Mouse (Mus musculus) MEL (cell line): ENCODE data around the gene Slc25a21. TPM values are rescaled to one million over a fixed set of nuclear protein-coding genes. Genes with fewer than 3 reads are reported as not detected.

Source experiments
- DNase-seq: peaks from one replicate; pipeline ENCODE4 v3.0.0; 2011; ENCODE audit warnings: low read depth, low spot score
- H3K27ac ChIP-seq: 2 replicates; pipeline ENCODE4 v1.5.1; 2012; ENCODE audit warnings: low read depth, mild to moderate bottlenecking, control low read depth, low read length, moderate library complexity; ENCODE audit not compliant: control insufficient read depth
- H3K27me3 ChIP-seq, 2 experiments: fragments of 150-350 bp in 1 of 2; sonication (generic) in 1 of 2; 2 replicates each; pipeline ENCODE4 v1.6.1; 2012; ENCODE audit warnings: low read length in 2 of 2, mild to moderate bottlenecking in 2 of 2, improper control_type of control experiment in 1 of 2, moderate library complexity in 1 of 2; ENCODE audit not compliant: insufficient read depth in 2 of 2, control insufficient read depth in 1 of 2
- H3K36me3 ChIP-seq, 2 experiments: 2 replicates each; pipeline ENCODE4 v1.6.1; 2012 to 2014; ENCODE audit warnings: low read length in 2 of 2, improper control_type of control experiment in 1 of 2, inconsistent platforms in 1 of 2, mild to moderate bottlenecking in 1 of 2; ENCODE audit not compliant: insufficient read depth in 2 of 2, control insufficient read depth in 1 of 2
- H3K4me1 ChIP-seq, 2 experiments: fragments of 150-350 bp in 1 of 2; sonication (generic) in 1 of 2; 2 replicates each; pipeline ENCODE4 v1.6.1; 2012; ENCODE audit warnings: low read length in 2 of 2, improper control_type of control experiment in 1 of 2, mild to moderate bottlenecking in 1 of 2; ENCODE audit not compliant: insufficient read depth in 2 of 2, control insufficient read depth in 1 of 2
- H3K4me3 ChIP-seq, 2 experiments: fragments of 150-350 bp in 1 of 2; sonication (generic) in 1 of 2; 2 replicates each; pipeline ENCODE4 v1.5.1; 2012; ENCODE audit warnings: low read depth in 2 of 2, low read length in 2 of 2, mild to moderate bottlenecking in 2 of 2, moderate library complexity in 2 of 2, control low read depth in 1 of 2, improper control_type of control experiment in 1 of 2; ENCODE audit not compliant: control insufficient read depth in 1 of 2, insufficient read depth in 1 of 2
- H3K79me2 ChIP-seq: 2 replicates; pipeline ENCODE4 v1.6.1; 2012; ENCODE audit warnings: mild to moderate bottlenecking, low read length, moderate library complexity; ENCODE audit not compliant: control insufficient read depth, poor library complexity, insufficient read depth
- H3K9ac ChIP-seq: 2 replicates; pipeline ENCODE4 v1.6.1; 2012; ENCODE audit warnings: low read depth, mild to moderate bottlenecking, control low read depth, low read length, moderate library complexity; ENCODE audit not compliant: control insufficient read depth, poor library complexity, severe bottlenecking
- H3K9me3 ChIP-seq: fragments of 150-350 bp; sonication (generic); replicated peaks from 2 replicates; pipeline ENCODE4 v1.6.1; 2012; ENCODE audit warnings: mild to moderate bottlenecking, low read length, improper control_type of control experiment, moderate library complexity; ENCODE audit not compliant: insufficient read depth
- CTCF ChIP-seq, 3 experiments: IDR thresholded peaks in 2 of 3; conservative IDR thresholded peaks in 1 of 3; 2 replicates each; pipeline ENCODE4 v1.5.1; 2011 to 2012; ENCODE audit warnings: low read length in 3 of 3, low read depth in 2 of 3, mild to moderate bottlenecking in 2 of 3, improper control_type of control experiment in 1 of 3, inconsistent platforms in 1 of 3, mixed read lengths in 1 of 3, moderate library complexity in 1 of 3; ENCODE audit not compliant: control insufficient read depth in 1 of 3, insufficient read depth in 1 of 3, poor library complexity in 1 of 3, severe bottlenecking in 1 of 3
- EP300 ChIP-seq, 2 experiments: IDR thresholded peaks; 2 replicates each; pipeline ENCODE4 v1.6.1; 2011; ENCODE audit warnings: improper control_type of control experiment in 2 of 2, low read length in 2 of 2, low read depth in 1 of 2, mild to moderate bottlenecking in 1 of 2
- ETS1 ChIP-seq: IDR thresholded peaks from 2 replicates; pipeline ENCODE4 v1.6.1; 2012; ENCODE audit warnings: low read depth, mild to moderate bottlenecking, inconsistent platforms, low read length, improper control_type of control experiment, moderate library complexity
- GABPA ChIP-seq: IDR thresholded peaks from 2 replicates; pipeline ENCODE4 v1.6.1; 2012; ENCODE audit warnings: low read depth, mild to moderate bottlenecking, inconsistent platforms, low read length, improper control_type of control experiment, moderate library complexity
- GATA1 ChIP-seq: IDR thresholded peaks from 2 replicates; pipeline ENCODE4 v1.6.1; 2011; ENCODE audit warnings: low read depth, low read length, improper control_type of control experiment
- MAX ChIP-seq: IDR thresholded peaks from 2 replicates; pipeline ENCODE4 v1.6.1; 2011; ENCODE audit warnings: low read length, improper control_type of control experiment
- MEF2A ChIP-seq: IDR thresholded peaks from 2 replicates; pipeline ENCODE4 v1.6.1; 2014; ENCODE audit warnings: low read depth, mild to moderate bottlenecking, inconsistent platforms, low read length, improper control_type of control experiment; ENCODE audit not compliant: poor library complexity, insufficient replicate concordance, severe bottlenecking; ENCODE audit errors: extremely low read depth
- POLR2AphosphoS2 ChIP-seq: IDR thresholded peaks from 2 replicates; pipeline ENCODE4 v1.6.1; 2011; ENCODE audit warnings: low read length, improper control_type of control experiment
- POLR2AphosphoS5 ChIP-seq: IDR thresholded peaks from 2 replicates; pipeline ENCODE4 v1.6.1; 2012; ENCODE audit warnings: low read depth, borderline replicate concordance, mild to moderate bottlenecking, inconsistent platforms, low read length, moderate library complexity, mixed read lengths
- RAD21 ChIP-seq: IDR thresholded peaks from 2 replicates; pipeline ENCODE4 v1.6.1; 2011; ENCODE audit warnings: mild to moderate bottlenecking, low read depth, low read length, improper control_type of control experiment
- RCOR1 ChIP-seq: IDR thresholded peaks from 2 replicates; pipeline ENCODE4 v1.6.1; 2012; ENCODE audit warnings: low read depth, mild to moderate bottlenecking, inconsistent platforms, low read length, improper control_type of control experiment
- SIN3A ChIP-seq: IDR thresholded peaks from 2 replicates; pipeline ENCODE4 v1.6.1; 2012; ENCODE audit warnings: low read length, improper control_type of control experiment, inconsistent platforms
- SMC3 ChIP-seq: IDR thresholded peaks from 2 replicates; pipeline ENCODE4 v1.6.1; 2011; ENCODE audit warnings: low read depth, low read length, improper control_type of control experiment
- TAL1 ChIP-seq: IDR thresholded peaks from 2 replicates; pipeline ENCODE4 v1.6.1; 2012; ENCODE audit warnings: mild to moderate bottlenecking, inconsistent platforms, low read length, moderate library complexity, mixed read lengths
- TBP ChIP-seq: IDR thresholded peaks from 2 replicates; pipeline ENCODE4 v1.8.0; 2011; ENCODE audit warnings: low read depth, low read length, improper control_type of control experiment
- TCF12 ChIP-seq: IDR thresholded peaks from 2 replicates; pipeline ENCODE4 v1.6.1; 2014; ENCODE audit warnings: low read depth, mild to moderate bottlenecking, inconsistent platforms, low read length, improper control_type of control experiment, moderate library complexity
- ZC3H11A ChIP-seq: IDR thresholded peaks from 2 replicates; pipeline ENCODE4 v1.6.1; 2012; ENCODE audit warnings: low read depth, mild to moderate bottlenecking, inconsistent platforms, low read length, improper control_type of control experiment
- polyA plus RNA-seq, 2 experiments: library from polyadenylated mRNA; stranded (reverse) in 1 of 2; unstranded in 1 of 2; fragments of >175 nt in 1 of 2; fragments of >200 nt in 1 of 2; gene quantifications; 2 replicates each; pipeline versions ENCODE4 v1.2.1 to v1.2.4; 2012; ENCODE audit warnings: low replicate concordance in 2 of 2, low read depth in 1 of 2; ENCODE audit not compliant: insufficient read length in 2 of 2, insufficient read depth in 1 of 2, missing spikeins in 1 of 2
- total RNA-seq: library from RNA; depleted of rRNA; stranded (reverse); fragments of 300-350 nt; gene quantifications from 2 replicates; pipeline ENCODE4 v1.2.3, GENCODE M21; 2012

Gene Slc25a21
- total and polyA plus RNA-seq, 3 experiments: 14.7 to 18.3 TPM; not detected in 1

- no peak for TF ChIP-seq TCF12
These were observed 11.8 kb downstream of the Slc25a21 start (continued) for GRCm38 (mm10) chr12:57185475-57185874.

- TF ChIP-seq GABPA (no peak), TBP (0 out of 2 replicates have a peak, but pooled peaks have one; percentile 27), ETS1 (peak; percentile 79), MEF2A (no peak), TCF12 (peak; percentile 98), CTCF (IDR thresholded peaks at IDR 0.05 in 2 of 3, conservative IDR thresholded peaks at IDR 0.05 in 1 of 3; ENCODE audit: control insufficient read depth in 1 of 3, insufficient read depth in 1 of 3, low read depth in 2 of 3, low read length in 3 of 3, poor library complexity in 1 of 3, severe bottlenecking in 1 of 3) (peak in 1 of 3 experiments; percentile 61; a peak in 2 of 6 replicates), RCOR1 (peak; percentile 89), ZC3H11A (0 out of 2 replicates have a peak, but pooled peaks have one; percentile 20), GATA1 (peak; percentile 99), SMC3 (peak; percentile 45), EP300 (IDR thresholded peaks at IDR 0.05; ENCODE audit: low read depth in 1 of 2, low read length in 2 of 2) (peak; percentile 93 to 98), MAX (no peak), POLR2AphosphoS2 (no peak), TAL1 (peak; percentile 71), POLR2AphosphoS5 (no peak), SIN3A (peak; percentile 64), RAD21 (peak; percentile 74)
- peak; percentile 62 for DNase-seq
These were observed 12.7 kb downstream of the Slc25a21 start for GRCm38 (mm10) chr12:57184401-57185147.

More at GRCm38 (mm10) chr12:57184401-57185147, 12.7 kb downstream of the Slc25a21 start:
- no peaks in the 10 kb centered on the region for H3K9me3 ChIP-seq
- peaks cover 0 to 21% of the 10 kb centered on the region in 2 experiments; a peak in 2 of 4 replicates for H3K36me3 ChIP-seq
- H3K4me1 ChIP-seq: peaks cover 6 to 16% of the 10 kb centered on the region in 2 experiments; a peak in 2 of 4 replicates
- no peaks in the 10 kb centered on the region for H3K27me3 ChIP-seq
- H3K9ac ChIP-seq: no peak overlapping the region
- peaks cover 2% of the 10 kb centered on the region; the same call in 1 of the 2 replicates for H3K79me2 ChIP-seq
- H3K27ac ChIP-seq: no peak overlapping the region
- no peak overlapping the region for H3K4me3 ChIP-seq
